Mouse (Mus musculus) limb, embryonic 14.5 days (tissue): ENCODE measurements around the gene Scn1a. TPM values are rescaled to one million over a fixed set of nuclear protein-coding genes. Genes with fewer than 3 reads are reported as not detected.

Experiments
- ATAC-seq: fragments of 200-750 bp; cut with Nextera tagmentation; 2 replicates; pipeline ENCODE4 v1.8.0; 2017; ENCODE audit warnings: low read depth, moderate number of reproducible peaks, moderate TSS enrichment; ENCODE audit not compliant: low FRiP score
- DNase-seq: peaks from one replicate; pipeline ENCODE4 v3.0.0-alpha.2; 2015; ENCODE audit warnings: low spot score
- H3K27ac ChIP-seq: fragments of 300-500 bp; sonication (generic); replicated peaks from 2 replicates; pipeline ENCODE4 v1.5.1; 2014; ENCODE audit warnings: low read depth, mild to moderate bottlenecking, low read length, moderate library complexity, mixed read lengths
- H3K27me3 ChIP-seq: fragments of 300-500 bp; sonication (generic); 2 replicates; pipeline ENCODE4 v1.6.1; 2014; ENCODE audit warnings: low read length, mixed read lengths; ENCODE audit not compliant: control insufficient read depth, insufficient read depth
- H3K36me3 ChIP-seq: fragments of 300-500 bp; sonication (generic); 2 replicates; pipeline ENCODE4 v1.6.1; 2014; ENCODE audit warnings: mild to moderate bottlenecking, low read length, moderate library complexity, mixed read lengths; ENCODE audit not compliant: control insufficient read depth, insufficient read depth
- H3K4me1 ChIP-seq: fragments of 300-500 bp; sonication (generic); 2 replicates; pipeline ENCODE4 v1.6.1; 2014; ENCODE audit warnings: antibody characterized with exemption, low read length, mixed read lengths; ENCODE audit not compliant: control insufficient read depth, insufficient read depth
- H3K4me2 ChIP-seq: fragments of 300-500 bp; sonication (generic); replicated peaks from 2 replicates; pipeline ENCODE4 v1.6.1; 2014; ENCODE audit warnings: low read depth, mild to moderate bottlenecking, low read length, moderate library complexity; ENCODE audit not compliant: severe bottlenecking
- H3K4me3 ChIP-seq: fragments of 300-500 bp; sonication (generic); replicated peaks from 2 replicates; pipeline ENCODE4 v1.5.1; 2014; ENCODE audit warnings: low read length
- H3K9ac ChIP-seq: fragments of 300-500 bp; sonication (generic); 2 replicates; pipeline ENCODE4 v1.6.1; 2014; ENCODE audit warnings: mild to moderate bottlenecking, low read depth, low read length, moderate library complexity; ENCODE audit not compliant: severe bottlenecking
- H3K9me3 ChIP-seq: fragments of 300-500 bp; sonication (generic); 2 replicates; pipeline ENCODE4 v1.6.1; 2016; ENCODE audit warnings: low read length; ENCODE audit not compliant: control insufficient read depth
- POLR2A ChIP-seq: fragments of 200-500 bp; IDR thresholded peaks from 2 replicates; pipeline ENCODE4 v1.8.0; 2012; ENCODE audit warnings: inconsistent platforms, mild to moderate bottlenecking, moderate library complexity, borderline replicate concordance; ENCODE audit not compliant: insufficient read depth, insufficient read length; ENCODE audit errors: extremely low read depth
- WGBS: fragments of 180-500 bp; shearing (Covaris S2); extraction: QIAGEN DNeasy Blood & Tissue Kit; methylation state at CpG from one replicate; pipeline ENCODE4 v1.1.7; 2014; 5-methylcytosine and 5-hydroxymethylcytosine counted together
- polyA plus RNA-seq, 2 experiments: library from polyadenylated mRNA; depleted of rRNA in 1 of 2; stranded (reverse) in 1 of 2; unstranded in 1 of 2; fragments of >200 nt; fragmentation: Nextera tagmentation in 1 of 2; extraction: Ambion mirVana in 1 of 2; gene quantifications; 2 replicates each; pipeline versions ENCODE4 v1.2.1 to v1.2.3; 2012 to 2014

The Scn1a gene
- polyA plus RNA-seq, 2 experiments = 1.1 to 1.5 TPM

GRCm38 (mm10) chr2:66244013-66244412 is 196.6 kb downstream of the Scn1a start:
- Histone ChIP-seq H3K4me1 (no peaks in the 10 kb centered on the region), H3K27me3 (no peaks in the 10 kb centered on the region), H3K4me2 (no peak overlapping the region), H3K9me3 (no peaks in the 10 kb centered on the region), H3K4me3 (no peak overlapping the region), H3K9ac (no peak overlapping the region), H3K27ac (no peak overlapping the region), H3K36me3 (peaks cover 41% of the 10 kb centered on the region)
- TF ChIP-seq POLR2A = no peak
- ATAC-seq (no peak), DNase-seq (no peak)
- WGBS = 73% methylated on average over 1 of the region's 1 CpGs

GRCm38 (mm10) chr2:66240334-66240733 is 200.3 kb downstream of the Scn1a start:
- TF ChIP-seq POLR2A = no peak
- no peak for DNase-seq
- Histone ChIP-seq H3K9me3 (no peaks in the 10 kb centered on the region), H3K36me3 (peaks cover 30% of the 10 kb centered on the region), H3K4me1 (no peaks in the 10 kb centered on the region), H3K9ac (no peak overlapping the region), H3K4me3 (no peak overlapping the region), H3K27ac (no peak overlapping the region), H3K27me3 (no peaks in the 10 kb centered on the region), H3K4me2 (no peak overlapping the region)
- 93% methylated on average over 1 of the region's 1 CpGs for WGBS
- ATAC-seq = no peak

GRCm38 (mm10) chr2:66238886-66239285 is 201.8 kb downstream of the Scn1a start:
- no peak overlapping the region for H3K4me3 ChIP-seq
- 87% methylated on average over 5 of the region's 5 CpGs for WGBS
- H3K27me3 ChIP-seq = no peaks in the 10 kb centered on the region
- no peak overlapping the region for H3K4me2 ChIP-seq
- DNase-seq (no peak), ATAC-seq (no peak)
- H3K9me3 ChIP-seq = no peaks in the 10 kb centered on the region
- no peak for TF ChIP-seq POLR2A
- H3K36me3 ChIP-seq = peaks cover 31% of the 10 kb centered on the region
- H3K27ac ChIP-seq = no peak overlapping the region
- H3K9ac ChIP-seq = no peak overlapping the region
- H3K4me1 ChIP-seq = no peaks in the 10 kb centered on the region

GRCm38 (mm10) chr2:66220954-66221353 is 219.7 kb downstream of the Scn1a start:
- Histone ChIP-seq H3K4me2 (no peak overlapping the region), H3K36me3 (peaks cover 36% of the 10 kb centered on the region), H3K27me3 (no peaks in the 10 kb centered on the region), H3K27ac (no peak overlapping the region), H3K4me1 (no peaks in the 10 kb centered on the region), H3K4me3 (no peak overlapping the region), H3K9ac (no peak overlapping the region), H3K9me3 (no peaks in the 10 kb centered on the region)
- DNase-seq = no peak
- WGBS = 81% methylated on average over 7 of the region's 7 CpGs
- ATAC-seq = no peak
- no peak for TF ChIP-seq POLR2A

Other genes with a start within 250 kb of the Scn1a start
- 12.6 and 14.7 TPM in 2 replicates for gene Ttc21b, start 184.2 kb downstream of the Scn1a start, polyA plus RNA-seq (2012; rRNA removed)
- 12.0 and 14.1 TPM in 2 replicates for gene Ttc21b, start 184.2 kb downstream of the Scn1a start, polyA plus RNA-seq (2014; fragmentation: Nextera tagmentation; extraction: Ambion mirVana)
- gene Scn9a, start 194.1 kb upstream of the Scn1a start, polyA plus RNA-seq (2012; rRNA removed) = 0.33 and 0.35 TPM in 2 replicates
- gene Scn9a, start 194.1 kb upstream of the Scn1a start, polyA plus RNA-seq (2014; fragmentation: Nextera tagmentation; extraction: Ambion mirVana) = 0.12 and 0.29 TPM in 2 replicates